Mouse (Mus musculus) CD4-positive, CD25-positive, alpha-beta regulatory T cell, adult 4 months (primary cell): ENCODE results near the gene Unc5b. TPM values are rescaled to one million over a fixed set of nuclear protein-coding genes. Genes with fewer than 3 reads are reported as not detected.
"Not testable (repeated sequence)": the region's sequence is repeated elsewhere in the genome, so short reads cannot be mapped to it uniquely, and the experiment has no call there.

Experiments used
- ATAC-seq: one replicate; pipeline ENCODE4 v1.8.0; 2017
- polyA plus RNA-seq, 2 experiments: library from polyadenylated mRNA; unstranded; fragments of 100-300 nt; shearing (Covaris generic); gene quantifications; one replicate each; pipeline ENCODE4 v1.2.1; 2017

Gene Unc5b
- polyA plus RNA-seq, 2 experiments from 2014 or later: not detected

DNA sequence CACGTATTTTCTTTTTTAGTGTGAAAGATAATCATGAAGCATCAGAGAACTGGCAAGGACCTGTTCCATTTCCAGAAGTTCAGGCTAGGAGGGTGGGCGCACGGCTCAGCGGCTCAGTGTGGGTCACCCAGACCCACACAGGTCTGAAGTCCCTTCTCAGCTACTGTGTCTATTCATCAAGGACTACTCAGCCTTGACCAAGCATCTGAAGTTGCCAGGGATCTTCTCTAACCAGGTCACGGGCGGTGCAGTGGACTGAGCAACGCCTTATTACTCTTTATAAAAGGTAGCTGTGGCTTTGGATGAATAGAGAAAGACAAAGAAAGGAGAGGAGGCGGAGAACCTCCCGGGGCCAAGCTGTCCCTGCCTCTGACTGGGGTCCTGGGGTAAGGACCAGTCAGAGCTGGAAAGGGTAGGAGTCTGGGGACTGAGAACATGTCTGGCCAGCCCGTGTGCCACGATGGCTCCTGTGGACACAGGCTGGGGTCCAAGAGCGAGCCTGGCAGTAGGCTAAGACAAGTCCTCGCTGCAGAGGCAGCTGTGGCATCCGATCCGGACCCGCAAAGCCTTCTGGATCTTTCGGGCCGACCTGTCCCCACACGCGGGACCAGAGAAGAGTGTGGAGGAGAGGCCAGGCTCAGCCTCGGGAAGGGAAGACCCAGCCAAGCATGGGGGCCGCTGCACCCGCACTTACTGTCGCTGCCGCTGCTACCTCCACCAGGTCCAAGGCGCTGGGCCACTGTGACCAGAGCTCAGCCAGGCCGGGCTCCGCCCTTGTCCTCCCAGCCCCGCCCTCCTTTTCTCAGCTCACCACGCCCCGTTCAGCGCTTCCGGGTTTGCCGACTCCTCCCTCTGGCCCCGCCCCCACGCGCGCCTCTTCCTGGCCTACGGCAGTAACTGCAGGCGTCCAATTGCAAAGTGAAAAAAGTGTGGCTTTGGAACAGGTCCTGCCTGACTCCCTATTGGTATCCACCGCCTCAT lies 79.1 kb downstream of the Unc5b start, which contains the start of gene Slc29a3:
Gene Slc29a3, minus strand, starts transcription at position 755 of the 981 bp plus-strand sequence.
- ATAC-seq: peak; percentile 97

GRCm38 (mm10) chr10:60747667-60748212 lies 83.6 kb downstream of the Unc5b start:
- ATAC-seq: no peak

- no peak for ATAC-seq
Measured at GRCm38 (mm10) chr10:60746512-60746911, 84.9 kb downstream of the Unc5b start.

DNA sequence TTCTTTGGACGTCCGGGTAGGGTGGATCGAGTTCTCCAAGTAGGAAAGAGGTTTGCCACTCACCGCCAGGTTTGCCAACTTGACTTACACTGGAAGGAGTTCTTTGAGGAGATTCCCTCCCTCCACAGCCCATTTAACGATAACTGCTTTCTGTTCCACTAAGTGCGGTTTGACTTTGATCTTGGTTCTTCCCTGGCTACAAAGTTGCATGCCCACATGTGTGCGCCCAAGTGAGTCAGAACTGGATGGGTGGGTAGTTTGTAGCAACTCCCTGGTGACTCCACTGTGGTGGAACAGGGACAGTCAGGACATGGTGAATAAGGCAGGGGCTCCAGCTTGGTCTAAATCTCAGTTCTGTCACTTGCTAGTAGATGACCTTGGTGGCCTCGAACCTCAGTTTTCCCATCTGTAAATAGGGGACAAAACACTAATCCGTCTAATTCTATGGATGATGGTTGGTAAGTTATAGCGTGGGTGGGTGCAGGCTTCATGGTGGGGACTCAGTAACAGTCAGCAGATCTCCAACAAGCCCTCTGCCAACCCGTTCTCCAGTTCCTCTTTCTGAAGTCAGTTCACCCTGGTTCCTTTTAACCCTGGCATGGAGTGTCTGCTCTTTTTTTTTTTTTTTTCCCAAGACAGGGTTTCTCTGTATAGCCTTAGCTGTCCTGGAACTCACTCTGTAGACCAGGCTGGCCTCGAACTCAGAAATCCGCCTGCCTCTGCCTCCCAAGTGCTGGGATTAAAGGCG lies 86.7 kb downstream of the Unc5b start:
- ATAC-seq: no peak

GRCm38 (mm10) chr10:60743681-60744080 lies 87.7 kb downstream of the Unc5b start:
- no peak for ATAC-seq

- ATAC-seq: no peak
Measured at GRCm38 (mm10) chr10:60742942-60743341, 88.4 kb downstream of the Unc5b start.

DNA sequence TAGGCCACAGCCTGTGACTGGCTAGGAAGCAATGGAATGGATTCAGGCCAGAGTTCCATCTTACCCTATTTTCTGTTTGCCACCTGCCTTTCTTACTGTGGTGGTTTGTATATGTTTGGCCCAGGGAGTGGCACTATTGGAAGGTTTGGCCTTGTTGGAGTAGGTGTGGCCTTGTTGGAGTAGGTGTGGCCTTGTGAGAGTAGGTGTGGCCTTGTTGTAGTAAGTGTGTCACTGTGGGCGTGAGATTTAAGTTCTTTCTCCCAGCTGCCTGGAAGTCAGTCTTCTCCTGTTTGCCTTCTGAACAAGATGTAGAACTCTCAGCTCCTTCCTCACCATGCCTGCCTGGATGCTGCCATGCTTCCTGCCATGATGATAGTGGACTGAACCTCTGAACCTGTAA lies 89.1 kb downstream of the Unc5b start:
- not testable (repeated sequence) for ATAC-seq

GRCm38 (mm10) chr10:60741435-60741834 lies 89.9 kb downstream of the Unc5b start:
- peak; percentile 26 for ATAC-seq

GRCm38 (mm10) chr10:60739619-60740363 lies 91.6 kb downstream of the Unc5b start:
- ATAC-seq: no peak

DNA sequence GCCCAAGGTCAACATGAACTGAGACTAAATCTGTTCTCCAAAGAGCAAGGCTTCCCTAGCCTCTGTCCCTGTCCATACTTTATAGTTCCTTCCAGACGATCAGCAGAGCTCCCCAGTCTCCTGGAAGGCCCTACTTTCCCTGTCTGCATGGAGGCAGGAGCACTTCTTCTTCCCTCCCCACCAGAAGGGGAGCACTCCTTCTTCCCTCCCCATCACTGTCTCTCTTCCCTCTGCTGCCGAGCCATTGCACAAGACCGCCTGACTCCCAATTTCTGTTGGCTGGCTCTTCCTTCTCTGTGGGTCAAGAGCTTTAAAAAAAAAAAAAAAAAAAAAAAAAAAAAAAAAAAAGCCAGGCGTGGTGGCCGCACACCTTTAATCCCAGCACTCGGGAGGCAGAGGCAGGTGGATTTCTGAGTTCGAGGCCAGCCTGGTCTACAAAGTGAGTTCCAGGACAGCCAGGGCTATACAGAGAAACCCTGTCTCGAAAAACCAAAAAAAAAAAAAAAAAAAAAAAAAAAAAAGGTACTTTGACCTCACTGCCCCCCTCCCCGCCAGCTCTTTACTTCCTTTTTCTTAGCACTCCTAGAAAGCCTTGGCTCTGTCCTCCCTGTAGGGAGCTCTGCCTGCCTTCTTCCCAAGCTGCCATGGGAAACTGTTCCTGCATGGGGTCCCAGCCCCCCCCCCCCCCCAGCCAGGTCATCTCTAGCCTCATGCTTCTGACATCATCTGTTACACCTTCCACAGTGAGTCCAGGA lies 93.3 kb downstream of the Unc5b start:
- no peak for ATAC-seq

DNA sequence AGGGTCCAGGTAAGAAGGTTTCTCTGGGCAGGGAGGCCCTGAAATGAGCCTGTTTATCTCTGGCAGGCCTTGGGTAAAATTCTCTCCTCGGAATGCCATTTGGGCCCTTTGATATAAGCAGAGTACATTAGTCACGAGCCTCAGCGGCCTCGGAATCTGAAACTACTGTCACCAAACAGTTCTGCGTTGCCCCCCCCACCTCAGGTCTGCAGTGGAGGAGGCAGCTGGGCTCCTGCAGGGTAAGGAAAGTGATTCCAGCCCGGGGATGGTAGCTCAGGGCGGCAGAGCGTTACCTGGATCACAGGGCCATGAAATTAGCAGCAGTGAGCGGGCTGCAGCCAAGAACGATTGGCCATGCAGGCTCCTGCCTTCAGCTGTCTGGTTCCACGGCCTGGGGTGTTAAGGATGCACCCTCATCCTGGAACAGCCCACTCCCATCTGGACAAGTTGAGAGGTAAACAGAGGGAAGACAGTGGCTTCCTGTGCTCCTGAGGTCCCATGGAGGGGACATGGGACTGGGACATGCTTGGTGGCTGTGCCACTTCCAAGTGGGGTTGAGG lies 94.1 kb downstream of the Unc5b start:
- no peak for ATAC-seq

DNA sequence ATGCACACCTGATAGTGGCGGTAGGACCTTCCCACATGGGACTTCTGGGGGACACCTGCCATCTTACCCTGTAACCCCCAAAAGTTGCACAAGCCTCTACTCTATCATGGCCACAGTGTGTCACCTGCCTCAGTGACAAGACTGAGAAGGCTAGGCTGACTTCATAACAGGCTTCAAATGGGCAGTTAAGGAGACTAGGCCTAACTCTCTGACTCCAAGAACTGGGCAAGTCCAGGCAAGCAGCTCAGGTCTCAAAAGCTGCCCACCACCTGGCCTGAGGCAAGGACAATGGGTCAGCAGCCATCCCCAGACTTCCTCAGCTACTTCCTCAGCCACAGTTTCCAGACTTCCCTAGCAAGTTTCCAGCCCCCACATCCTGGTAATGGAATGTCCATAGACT lies 95.6 kb downstream of the Unc5b start:
- ATAC-seq: no peak

GRCm38 (mm10) chr10:60733471-60733870 lies 97.9 kb downstream of the Unc5b start:
- no peak for ATAC-seq

DNA sequence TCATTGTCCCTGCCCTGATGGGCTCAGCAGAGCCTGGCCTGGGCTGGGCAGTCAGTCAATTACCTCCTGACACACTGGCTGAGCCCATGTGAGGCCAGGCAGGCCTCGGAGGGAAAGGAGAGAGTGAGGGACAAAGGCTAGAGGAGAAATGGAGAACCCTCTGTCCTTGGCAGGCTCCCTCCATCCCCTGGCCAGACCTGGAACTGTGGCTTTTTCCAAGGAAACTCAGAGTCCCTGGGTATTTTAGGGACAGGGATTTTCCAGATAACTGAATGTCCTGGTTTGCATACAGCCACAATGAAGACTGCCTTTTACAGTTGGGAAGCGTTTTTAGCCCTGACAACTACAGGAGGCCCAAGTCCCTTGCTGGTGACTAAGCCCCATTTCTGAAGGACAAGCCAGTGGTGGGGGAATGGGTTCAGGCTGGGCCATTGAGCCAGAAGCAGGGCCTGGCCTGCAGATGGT lies 99.0 kb downstream of the Unc5b start:
- no peak for ATAC-seq

DNA sequence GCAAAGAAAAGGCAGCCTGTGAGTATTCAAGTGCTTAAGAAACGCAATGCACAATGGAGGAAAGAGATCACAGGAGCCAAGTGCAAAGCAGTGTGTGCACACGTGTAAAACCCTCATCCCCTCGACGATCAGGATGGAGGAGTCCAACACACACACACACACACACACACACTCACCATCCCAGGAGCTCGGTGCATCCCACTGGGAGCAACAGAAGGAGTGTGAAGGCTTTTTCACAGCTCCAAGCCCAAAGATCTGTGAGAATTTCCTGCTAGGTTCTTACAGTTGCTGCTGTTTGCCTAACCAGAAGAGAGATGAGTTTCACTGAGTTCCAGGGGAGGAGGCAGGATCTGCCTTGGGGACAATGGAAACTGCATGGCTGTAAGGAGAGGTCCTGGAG lies 99.6 kb downstream of the Unc5b start:
- ATAC-seq: no peak

- no peak for ATAC-seq
Measured at GRCm38 (mm10) chr10:60727301-60727700, 104.1 kb downstream of the Unc5b start.

- no peak for ATAC-seq
Measured at GRCm38 (mm10) chr10:60726896-60727295, 104.5 kb downstream of the Unc5b start.

DNA sequence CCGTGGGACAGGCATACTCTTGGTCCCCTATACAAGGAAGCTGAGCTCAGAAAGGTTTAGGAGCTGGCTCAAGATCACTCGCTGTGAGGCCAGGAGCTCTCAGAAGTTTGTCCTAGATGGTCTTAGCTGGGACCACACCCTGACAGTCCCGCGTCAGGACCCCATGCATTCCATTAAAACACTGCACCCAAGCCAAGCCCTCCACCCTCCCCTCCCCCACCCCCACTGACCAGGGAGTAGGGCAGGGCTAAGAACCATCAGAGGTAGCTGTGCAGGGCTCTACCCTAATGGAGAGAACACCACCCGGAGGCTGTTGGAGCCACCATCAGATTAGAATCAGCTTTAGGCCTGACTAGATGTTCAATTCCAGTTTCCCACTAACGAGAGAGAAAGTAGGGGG lies 106.9 kb downstream of the Unc5b start:
- no peak for ATAC-seq

DNA sequence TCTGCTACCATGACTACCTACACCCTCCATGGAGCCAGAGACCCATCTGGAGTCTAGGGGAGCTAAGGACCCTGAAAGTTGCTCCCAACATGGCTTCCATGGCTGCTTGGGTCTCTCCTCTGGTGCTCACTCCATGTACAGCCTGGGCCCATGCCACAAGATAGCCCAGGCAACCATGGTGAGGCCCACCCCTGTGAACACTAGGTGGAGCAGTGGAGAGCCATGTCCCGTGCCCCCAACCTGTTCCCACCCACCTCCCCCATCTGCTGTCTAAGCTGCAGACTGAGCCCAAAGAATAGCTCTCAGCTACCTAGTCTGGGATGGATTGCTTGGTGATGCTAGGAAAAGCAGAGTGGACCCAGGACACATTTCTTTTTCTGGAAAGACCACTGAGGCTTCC lies 108.0 kb downstream of the Unc5b start:
- no peak for ATAC-seq

- no peak for ATAC-seq
Measured at GRCm38 (mm10) chr10:60721640-60722039, 109.7 kb downstream of the Unc5b start.

GRCm38 (mm10) chr10:60720461-60720860 lies 110.9 kb downstream of the Unc5b start:
- no peak for ATAC-seq
